Mouse (Mus musculus) cortical plate, adult 2 months (tissue): ENCODE measurements around the gene Uhmk1. TPM values are rescaled to one million over a fixed set of nuclear protein-coding genes. Genes with fewer than 3 reads are reported as not detected.
"Not testable (repeated sequence)": the region's sequence is repeated elsewhere in the genome, so short reads cannot be mapped to it uniquely, and the experiment has no call there.

Source experiments
- H3K27ac ChIP-seq: fragments of 200-500 bp; 2 replicates; pipeline ENCODE4 v1.5.1; 2012; ENCODE audit warnings: low read length, control low read depth, inconsistent platforms; ENCODE audit not compliant: insufficient read depth
- H3K4me1 ChIP-seq: fragments of 200-500 bp; 2 replicates; pipeline ENCODE4 v1.6.1; 2011; ENCODE audit warnings: low read length; ENCODE audit not compliant: control insufficient read depth, insufficient read depth
- H3K4me3 ChIP-seq: fragments of 200-500 bp; 2 replicates; pipeline ENCODE4 v1.5.1; 2011; ENCODE audit warnings: mild to moderate bottlenecking, low read length, control low read depth; ENCODE audit not compliant: insufficient read depth
- CTCF ChIP-seq: fragments of 200-500 bp; IDR thresholded peaks from 2 replicates; pipeline ENCODE4 v1.5.1; 2011; ENCODE audit warnings: mild to moderate bottlenecking, control low read depth, low read length; ENCODE audit not compliant: insufficient read depth; ENCODE audit errors: extremely low read depth
- POLR2A ChIP-seq: fragments of 200-500 bp; IDR thresholded peaks from 2 replicates; pipeline ENCODE4 v1.6.1; 2011; ENCODE audit warnings: mild to moderate bottlenecking, low read length, control low read depth; ENCODE audit not compliant: insufficient read depth; ENCODE audit errors: extremely low read depth
- polyA plus RNA-seq: library from polyadenylated mRNA; depleted of rRNA; stranded (reverse); fragments of >200 nt; gene quantifications from 2 replicates; pipeline ENCODE4 v1.2.3, GENCODE M21; 2012; rRNA removed

Uhmk1 gene
- 77.4 and 83.4 TPM in 2 replicates for polyA plus RNA-seq

GRCm38 (mm10) chr1:170214757-170215522 lies at the start of gene Uhmk1:
Uhmk1 (minus strand) TSS chr1:170215397.
- TF ChIP-seq POLR2A (peak; percentile 54; the same call in 1 of the 2 replicates), CTCF (no peak)
- H3K4me3 ChIP-seq: peak within 1 kb of the TSS; percentile 72

GRCm38 (mm10) chr1:170255560-170255910 lies 40.3 kb upstream of the Uhmk1 start:
- no peak for TF ChIP-seq CTCF
- TF ChIP-seq POLR2A: peak; percentile 74
- Histone ChIP-seq H3K4me1 (no peaks in the 10 kb centered on the region), H3K27ac (peak overlapping the region; percentile 92), H3K4me3 (peak overlapping the region; percentile 76)

More at GRCm38 (mm10) chr1:170214757-170215522, at the start of gene Uhmk1:
- H3K27ac ChIP-seq: 0 out of 2 replicates have a peak within 1 kb of the TSS, but pooled peaks have one; percentile 65
- peaks cover 2% of the 10 kb centered on the region; the same call in 1 of the 2 replicates for H3K4me1 ChIP-seq

GRCm38 (mm10) chr1:170254893-170255559 lies 39.8 kb upstream of the Uhmk1 start:
- TF ChIP-seq POLR2A (no peak), CTCF (no peak)
- Histone ChIP-seq H3K4me3 (peak overlapping the region; percentile 76), H3K4me1 (no peaks in the 10 kb centered on the region), H3K27ac (peak overlapping the region; percentile 92)

GRCm38 (mm10) chr1:170245016-170245415 lies 29.8 kb upstream of the Uhmk1 start:
- TF ChIP-seq CTCF (no peak), POLR2A (no peak)
- no peaks in the 10 kb centered on the region for H3K4me1 ChIP-seq

GRCm38 (mm10) chr1:170232688-170233087 lies 17.5 kb upstream of the Uhmk1 start, which contains the start of gene Sh2d1b2:
Sh2d1b2 (plus strand) TSS chr1:170232749.
- not testable (repeated sequence) for H3K27ac ChIP-seq, H3K4me3 ChIP-seq, H3K4me1 ChIP-seq

More at GRCm38 (mm10) chr1:170245016-170245415, 29.8 kb upstream of the Uhmk1 start:
- H3K27ac ChIP-seq: no peak overlapping the region
- no peak overlapping the region for H3K4me3 ChIP-seq

GRCm38 (mm10) chr1:170223276-170223675 lies 8.1 kb upstream of the Uhmk1 start:
- Histone ChIP-seq H3K27ac (no peak overlapping the region), H3K4me3 (no peak overlapping the region), H3K4me1 (no peaks in the 10 kb centered on the region; the same call in 1 of the 2 replicates)
- TF ChIP-seq CTCF: no peak
- no peak for TF ChIP-seq POLR2A

GRCm38 (mm10) chr1:170220351-170220750 lies 5.2 kb upstream of the Uhmk1 start:
- Histone ChIP-seq H3K4me1 (peaks cover 2% of the 10 kb centered on the region; the same call in 1 of the 2 replicates), H3K4me3 (no peak overlapping the region), H3K27ac (no peak overlapping the region)
- no peak for TF ChIP-seq POLR2A
- TF ChIP-seq CTCF: no peak

GRCm38 (mm10) chr1:170218091-170218884 lies 3.1 kb upstream of the Uhmk1 start:
- H3K4me3 ChIP-seq: no peak overlapping the region
- H3K4me1 ChIP-seq: peaks cover 2% of the 10 kb centered on the region; the same call in 1 of the 2 replicates
- TF ChIP-seq CTCF (peak; percentile 37; the same call in 1 of the 2 replicates), POLR2A (no peak)
- no peak overlapping the region for H3K27ac ChIP-seq

- TF ChIP-seq CTCF (no peak), POLR2A (no peak)
Measured at GRCm38 (mm10) chr1:170215590-170215989, 393 bp upstream of the Uhmk1 start.

More at GRCm38 (mm10) chr1:170215590-170215989, 393 bp upstream of the Uhmk1 start:
- Histone ChIP-seq H3K4me3 (peak overlapping the region; percentile 72), H3K4me1 (peaks cover 2% of the 10 kb centered on the region; the same call in 1 of the 2 replicates), H3K27ac (no peak overlapping the region)
